Mouse (Mus musculus): ENCODE data around the gene Gpnmb. TPM values are rescaled to one million over a fixed set of nuclear protein-coding genes. Genes with fewer than 3 reads are reported as not detected.

The Gpnmb gene
- polyA plus RNA-seq, 1 experiment: 3.8 TPM

DNA sequence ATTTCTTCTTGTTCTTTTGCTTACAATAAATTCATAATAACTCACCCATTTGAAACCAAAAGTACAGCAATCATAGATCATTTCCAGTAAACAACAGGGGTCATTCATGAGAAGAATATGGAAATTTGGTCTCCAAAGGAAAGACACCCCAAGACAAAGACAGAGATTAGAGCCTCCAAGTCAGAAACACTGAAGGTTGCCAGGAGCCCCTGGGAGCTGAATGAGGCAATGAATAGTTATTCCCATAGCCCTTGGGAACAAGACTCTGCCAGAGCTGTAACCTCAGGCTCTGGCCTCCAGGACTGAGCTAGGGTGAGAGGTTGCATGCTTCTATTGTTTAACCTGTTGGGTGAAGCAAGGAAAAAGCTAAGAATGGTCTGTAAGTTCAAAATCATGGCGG is 17.0 kb upstream of the Gpnmb start:
- Histone ChIP-seq H3K4me1 (ENCODE audit: control insufficient read depth, insufficient read depth, insufficient read length) (peaks cover 3% of the 10 kb centered on the region; the same call in 1 of the 2 replicates), H3K27ac (ENCODE audit: insufficient read depth, low read length) (no peak overlapping the region), H3K36me3 (ENCODE audit: control insufficient read depth, insufficient read depth, low read length) (no peaks in the 10 kb centered on the region), H3K4me3 (ENCODE audit: extremely low read depth, insufficient read depth, insufficient read length) (no peak overlapping the region), H3K27me3 (ENCODE audit: control insufficient read depth, insufficient read depth, low read length) (no peaks in the 10 kb centered on the region)
- no peak for TF ChIP-seq CTCF (IDR thresholded peaks at IDR 0.05; ENCODE audit: extremely low read depth, insufficient read depth, insufficient read length, insufficient replicate concordance)
- TF ChIP-seq POLR2A (IDR thresholded peaks at IDR 0.05; ENCODE audit: low read depth, low read length): no peak
- WGBS: 93% methylated on average over 1 of the region's 1 CpGs
- no peak for DNase-seq (ENCODE audit: low read depth in 1 of 2, low spot score in 2 of 2)

DNA sequence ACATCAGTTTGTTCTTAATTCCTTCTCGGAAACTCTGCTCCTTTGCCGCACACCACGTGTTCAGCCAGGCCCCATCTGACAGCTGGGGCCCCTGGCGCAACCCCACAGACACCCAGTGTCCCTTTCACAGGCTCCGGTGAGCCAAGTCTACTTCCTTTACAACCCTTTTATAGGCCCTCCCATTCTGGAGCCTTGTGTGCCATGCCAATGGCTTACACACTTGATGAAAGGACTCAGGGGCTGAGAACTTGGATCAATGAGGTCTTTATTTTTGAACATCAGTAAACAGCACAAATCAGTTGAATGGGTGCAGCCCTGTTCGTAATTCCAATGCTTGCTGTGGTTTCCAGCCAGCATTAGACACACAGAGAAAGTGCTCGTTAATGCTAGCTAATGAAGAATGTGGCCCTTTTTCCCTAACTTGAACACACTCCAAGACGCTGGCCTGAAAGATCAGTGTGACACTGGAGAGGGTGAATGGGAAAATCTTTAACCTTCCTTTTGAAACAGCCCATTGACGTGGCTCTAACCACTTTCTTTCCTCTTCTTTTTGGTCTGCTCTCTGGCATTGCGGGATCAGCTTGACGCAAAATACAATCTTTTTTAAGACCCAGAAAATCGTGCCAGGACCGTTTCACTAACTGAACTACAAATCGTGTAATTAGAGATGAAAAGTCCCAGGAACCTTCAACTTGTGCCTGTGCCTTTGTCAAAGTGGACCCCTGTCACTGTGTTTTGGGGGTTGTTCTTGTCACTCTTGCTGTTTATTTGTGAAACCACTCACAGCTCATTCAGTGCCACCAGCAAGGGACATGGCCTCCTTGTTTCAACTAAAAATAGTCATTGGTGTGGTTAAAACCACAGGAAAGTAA is 15.0 kb upstream of the Gpnmb start:
- H3K36me3 ChIP-seq (ENCODE audit: control insufficient read depth, insufficient read depth, low read length): no peaks in the 10 kb centered on the region
- no peak for DNase-seq (ENCODE audit: low read depth in 1 of 2, low spot score in 2 of 2)
- WGBS: 26% methylated on average over 14 of the region's 14 CpGs
- TF ChIP-seq POLR2A (IDR thresholded peaks at IDR 0.05; ENCODE audit: low read depth, low read length) (no peak), CTCF (IDR thresholded peaks at IDR 0.05; ENCODE audit: extremely low read depth, insufficient read depth, insufficient read length, insufficient replicate concordance) (no peak)
- H3K4me1 ChIP-seq (ENCODE audit: control insufficient read depth, insufficient read depth, insufficient read length): peaks cover 3% of the 10 kb centered on the region; the same call in 1 of the 2 replicates
- H3K27me3 ChIP-seq (ENCODE audit: control insufficient read depth, insufficient read depth, low read length): no peaks in the 10 kb centered on the region
- H3K4me3 ChIP-seq (ENCODE audit: extremely low read depth, insufficient read depth, insufficient read length): no peak overlapping the region
- H3K27ac ChIP-seq (ENCODE audit: insufficient read depth, low read length): no peak overlapping the region

DNA sequence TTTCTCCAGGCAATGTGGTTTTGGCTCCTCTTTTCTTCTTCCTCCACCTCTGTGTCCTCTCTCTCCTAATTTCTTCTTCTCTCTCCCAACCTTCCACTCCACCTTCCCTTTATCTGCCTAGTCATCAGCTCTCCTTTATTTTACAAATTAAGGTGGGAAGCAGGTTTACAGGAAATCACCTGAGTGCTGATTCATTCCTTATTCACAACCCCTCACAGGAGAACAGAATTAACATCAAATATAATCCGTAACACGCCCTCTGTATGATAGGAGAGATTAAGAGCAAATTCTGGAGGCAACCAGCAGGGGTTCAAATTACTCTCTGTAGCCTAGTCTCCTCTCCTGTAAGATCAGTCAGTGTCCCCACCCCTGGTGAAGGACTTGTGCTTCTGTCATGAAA is 14.0 kb upstream of the Gpnmb start:
- 78% methylated on average over 2 of the region's 2 CpGs for WGBS
- no peak overlapping the region for H3K4me3 ChIP-seq (ENCODE audit: extremely low read depth, insufficient read depth, insufficient read length)
- 0 out of 2 replicates have a peak, but pooled peaks cover 3% of the 10 kb centered on the region for H3K4me1 ChIP-seq (ENCODE audit: control insufficient read depth, insufficient read depth, insufficient read length)
- H3K36me3 ChIP-seq (ENCODE audit: control insufficient read depth, insufficient read depth, low read length): no peaks in the 10 kb centered on the region
- DNase-seq (ENCODE audit: low read depth in 1 of 2, low spot score in 2 of 2): no peak
- H3K27me3 ChIP-seq (ENCODE audit: control insufficient read depth, insufficient read depth, low read length): no peaks in the 10 kb centered on the region
- no peak for TF ChIP-seq CTCF (IDR thresholded peaks at IDR 0.05; ENCODE audit: extremely low read depth, insufficient read depth, insufficient read length, insufficient replicate concordance)
- TF ChIP-seq POLR2A (IDR thresholded peaks at IDR 0.05; ENCODE audit: low read depth, low read length): no peak
- no peak overlapping the region for H3K27ac ChIP-seq (ENCODE audit: insufficient read depth, low read length)

DNA sequence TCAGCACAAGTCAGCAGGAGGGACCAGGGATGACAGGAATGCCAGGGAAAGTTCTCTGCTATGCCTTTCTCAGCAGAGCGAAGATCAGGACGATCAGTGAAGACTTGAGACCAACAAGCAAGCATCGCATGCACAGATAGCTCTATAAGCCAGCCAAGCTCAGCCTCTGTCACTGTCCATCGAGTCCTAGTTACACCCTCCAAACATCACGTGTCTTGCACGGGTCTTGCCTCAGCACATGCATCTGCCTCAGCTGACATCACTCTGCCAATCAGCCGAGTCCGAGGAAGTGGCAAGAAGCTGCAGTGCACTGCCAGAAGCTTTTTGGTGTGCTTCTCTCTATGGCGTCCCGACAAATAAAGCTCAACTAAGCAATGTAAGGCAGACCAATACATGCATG is 13.0 kb upstream of the Gpnmb start:
- H3K27me3 ChIP-seq (ENCODE audit: control insufficient read depth, insufficient read depth, low read length): no peaks in the 10 kb centered on the region
- 0 out of 2 replicates have a peak, but pooled peaks cover 3% of the 10 kb centered on the region for H3K4me1 ChIP-seq (ENCODE audit: control insufficient read depth, insufficient read depth, insufficient read length)
- H3K4me3 ChIP-seq (ENCODE audit: extremely low read depth, insufficient read depth, insufficient read length): no peak overlapping the region
- 77% methylated on average over 10 of the region's 10 CpGs for WGBS
- no peaks in the 10 kb centered on the region for H3K36me3 ChIP-seq (ENCODE audit: control insufficient read depth, insufficient read depth, low read length)
- TF ChIP-seq CTCF (IDR thresholded peaks at IDR 0.05; ENCODE audit: extremely low read depth, insufficient read depth, insufficient read length, insufficient replicate concordance) (no peak), POLR2A (IDR thresholded peaks at IDR 0.05; ENCODE audit: low read depth, low read length) (no peak)
- no peak overlapping the region for H3K27ac ChIP-seq (ENCODE audit: insufficient read depth, low read length)
- no peak for DNase-seq (ENCODE audit: low read depth in 1 of 2, low spot score in 2 of 2)

DNA sequence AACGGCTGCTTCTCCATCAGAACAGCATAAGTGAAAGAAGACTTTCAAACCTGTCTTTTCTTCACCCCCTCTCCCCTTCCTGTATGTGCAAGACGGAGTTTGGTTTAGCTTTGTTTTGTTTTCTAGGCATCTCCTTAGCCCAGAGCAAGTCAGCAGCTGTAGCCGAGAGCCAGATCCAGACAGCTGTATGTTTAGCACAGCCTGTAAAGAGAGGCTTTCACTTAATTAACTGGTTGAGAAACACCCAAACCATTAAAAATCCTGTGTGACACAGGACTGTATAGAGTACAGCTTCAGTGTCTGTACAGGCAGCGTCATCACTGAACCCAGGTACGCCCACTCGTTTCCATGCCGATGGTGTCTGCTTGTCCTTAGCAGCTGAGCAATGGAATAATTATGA is 11.1 kb upstream of the Gpnmb start:
- no peaks in the 10 kb centered on the region for H3K36me3 ChIP-seq (ENCODE audit: control insufficient read depth, insufficient read depth, low read length)
- no peak for DNase-seq (ENCODE audit: low read depth in 1 of 2, low spot score in 2 of 2)
- H3K4me1 ChIP-seq (ENCODE audit: control insufficient read depth, insufficient read depth, insufficient read length): 0 out of 2 replicates have a peak, but pooled peaks cover 3% of the 10 kb centered on the region
- TF ChIP-seq CTCF (IDR thresholded peaks at IDR 0.05; ENCODE audit: extremely low read depth, insufficient read depth, insufficient read length, insufficient replicate concordance): no peak
- TF ChIP-seq POLR2A (IDR thresholded peaks at IDR 0.05; ENCODE audit: low read depth, low read length): no peak
- 84% methylated on average over 7 of the region's 7 CpGs for WGBS
- H3K4me3 ChIP-seq (ENCODE audit: extremely low read depth, insufficient read depth, insufficient read length): no peak overlapping the region
- no peaks in the 10 kb centered on the region for H3K27me3 ChIP-seq (ENCODE audit: control insufficient read depth, insufficient read depth, low read length)
- no peak overlapping the region for H3K27ac ChIP-seq (ENCODE audit: insufficient read depth, low read length)

DNA sequence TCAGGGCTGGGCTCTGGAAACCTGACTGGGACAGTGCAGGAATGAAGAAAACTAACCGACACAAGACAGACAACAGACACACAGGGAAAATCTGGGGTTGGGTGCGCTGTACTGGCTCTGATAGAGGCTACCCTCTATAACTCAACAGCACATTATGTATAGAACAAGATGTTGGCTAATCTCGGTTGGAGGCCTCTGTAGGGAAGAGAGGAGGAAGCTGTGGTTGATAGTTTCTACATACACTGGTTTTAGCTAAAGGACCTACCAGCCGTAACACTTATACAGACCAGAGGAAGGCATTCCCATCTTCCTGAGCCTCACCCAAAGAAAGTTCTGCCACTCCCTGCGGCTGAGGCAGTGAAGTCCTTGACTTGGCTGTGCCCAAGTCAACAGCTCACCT is 9.8 kb upstream of the Gpnmb start:
- 48% methylated on average over 5 of the region's 5 CpGs for WGBS
- Histone ChIP-seq H3K4me1 (ENCODE audit: control insufficient read depth, insufficient read depth, insufficient read length) (no peaks in the 10 kb centered on the region), H3K27ac (ENCODE audit: insufficient read depth, low read length) (no peak overlapping the region), H3K36me3 (ENCODE audit: control insufficient read depth, insufficient read depth, low read length) (no peaks in the 10 kb centered on the region), H3K27me3 (ENCODE audit: control insufficient read depth, insufficient read depth, low read length) (no peaks in the 10 kb centered on the region), H3K4me3 (ENCODE audit: extremely low read depth, insufficient read depth, insufficient read length) (no peak overlapping the region)
- DNase-seq (ENCODE audit: low read depth in 1 of 2, low spot score in 2 of 2): no peak
- TF ChIP-seq POLR2A (IDR thresholded peaks at IDR 0.05; ENCODE audit: low read depth, low read length): no peak
- TF ChIP-seq CTCF (IDR thresholded peaks at IDR 0.05; ENCODE audit: extremely low read depth, insufficient read depth, insufficient read length, insufficient replicate concordance): no peak

DNA sequence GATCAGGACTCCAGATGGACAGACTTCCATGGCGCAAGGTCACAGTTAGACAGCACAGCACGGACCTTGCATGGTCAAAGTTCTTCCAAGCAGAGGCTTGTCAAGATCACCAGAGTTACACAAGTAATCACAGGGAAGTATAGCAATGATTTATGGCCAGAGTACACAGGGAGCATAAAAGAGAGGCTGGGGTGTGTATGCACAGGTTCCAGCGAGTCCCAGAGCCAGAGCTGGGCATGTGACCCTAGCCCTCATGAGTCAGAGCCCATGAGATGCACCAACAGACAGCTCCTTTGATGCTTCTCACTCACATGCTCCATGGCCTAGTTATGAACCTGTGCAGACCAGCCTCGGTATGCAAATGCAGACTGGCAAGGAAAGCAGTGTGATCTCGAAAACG is 8.3 kb upstream of the Gpnmb start:
- H3K27me3 ChIP-seq (ENCODE audit: control insufficient read depth, insufficient read depth, low read length): no peaks in the 10 kb centered on the region
- H3K4me1 ChIP-seq (ENCODE audit: control insufficient read depth, insufficient read depth, insufficient read length): no peaks in the 10 kb centered on the region
- H3K36me3 ChIP-seq (ENCODE audit: control insufficient read depth, insufficient read depth, low read length): no peaks in the 10 kb centered on the region
- H3K4me3 ChIP-seq (ENCODE audit: extremely low read depth, insufficient read depth, insufficient read length): no peak overlapping the region
- WGBS: 86% methylated on average over 6 of the region's 6 CpGs
- H3K27ac ChIP-seq (ENCODE audit: insufficient read depth, low read length): no peak overlapping the region
- no peak for TF ChIP-seq CTCF (IDR thresholded peaks at IDR 0.05; ENCODE audit: extremely low read depth, insufficient read depth, insufficient read length, insufficient replicate concordance)
- TF ChIP-seq POLR2A (IDR thresholded peaks at IDR 0.05; ENCODE audit: low read depth, low read length): no peak
- DNase-seq (ENCODE audit: low read depth in 1 of 2, low spot score in 2 of 2): no peak
